Mouse (Mus musculus) embryonic fibroblast, embryonic 13.5 days (primary cell): Measurements from ENCODE around the gene Gm5460.

Experiments
- CTCF ChIP-seq: IDR thresholded peaks from 2 replicates; pipeline ENCODE4 v1.5.1; 2011; ENCODE audit warnings: mild to moderate bottlenecking, control low read depth, low read length, moderate library complexity, borderline replicate concordance; ENCODE audit not compliant: insufficient read depth
- POLR2A ChIP-seq: IDR thresholded peaks from 2 replicates; pipeline ENCODE4 v1.6.1; 2011; ENCODE audit warnings: low read depth, mild to moderate bottlenecking, control low read depth, low read length, moderate library complexity

DNA sequence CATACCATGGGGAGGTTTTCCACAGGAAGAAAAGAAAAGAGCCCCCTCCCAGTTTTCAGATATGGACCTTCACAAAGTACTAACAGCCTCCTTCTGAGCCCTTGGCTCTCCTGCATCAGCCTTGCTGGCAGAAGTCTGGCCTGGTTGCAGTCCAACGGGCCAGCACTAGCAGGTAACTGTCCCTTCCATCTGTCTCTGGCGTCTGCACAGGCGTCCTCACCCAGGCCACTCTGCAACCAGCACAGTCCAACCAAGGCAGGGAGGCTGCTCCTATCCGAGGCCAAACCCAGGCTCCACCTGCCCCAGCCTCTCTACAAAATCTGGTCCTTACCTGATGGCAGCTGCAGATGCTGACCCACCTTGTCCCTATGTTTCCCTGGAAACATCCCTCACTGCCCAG lies 24.6 kb upstream of the Gm5460 start:
- TF ChIP-seq CTCF (no peak), POLR2A (no peak)
